Mouse (Mus musculus): Measurements from ENCODE around the gene Lrp8. TPM values are rescaled to one million over a fixed set of nuclear protein-coding genes. Genes with fewer than 3 reads are reported as not detected.

Lrp8 gene
- polyA plus RNA-seq, 1 experiment from 2014 or later, result 0.56 TPM

- Histone ChIP-seq H3K9me3 (ENCODE audit: low read length) (no peaks in the 10 kb centered on the region), H3K4me1 (ENCODE audit: insufficient read depth, low read depth, low read length) (no peaks in the 10 kb centered on the region), H3K4me3 (ENCODE audit: low read depth, low read length) (no peak overlapping the region), H3K27me3 (replicated peaks; ENCODE audit: insufficient read depth, low read length) (no peaks in the 10 kb centered on the region), H3K36me3 (ENCODE audit: insufficient read depth, low read length) (no peaks in the 10 kb centered on the region), H3K9ac (replicated peaks; ENCODE audit: low read depth) (no peak overlapping the region), H3K27ac (ENCODE audit: low read length) (no peak overlapping the region), H3K4me2 (replicated peaks; ENCODE audit: low read depth, low read length) (peak overlapping the region; percentile 27; the same call in 1 of the 2 replicates)
- peak; percentile 41 for DNase-seq (ENCODE audit: low spot score)
- 20% methylated on average over 10 of the region's 10 CpGs for WGBS
- TF ChIP-seq EP300 (IDR thresholded peaks at IDR 0.05) (no peak), CTCF (IDR thresholded peaks at IDR 0.05) (no peak)
- peak; percentile 48 for ATAC-seq
Measured at GRCm38 (mm10) chr4:107783541-107783940, 18.5 kb upstream of the Lrp8 start.

GRCm38 (mm10) chr4:107788841-107789240 is 13.2 kb upstream of the Lrp8 start:
- DNase-seq (ENCODE audit: low spot score) (no peak), ATAC-seq (no peak)
- H3K4me2 ChIP-seq (replicated peaks; ENCODE audit: low read depth, low read length), result no peak overlapping the region
- WGBS, result 87% methylated on average over 6 of the region's 6 CpGs
- TF ChIP-seq EP300 (IDR thresholded peaks at IDR 0.05), result no peak
- TF ChIP-seq CTCF (IDR thresholded peaks at IDR 0.05), result no peak
- no peak overlapping the region for H3K4me3 ChIP-seq (ENCODE audit: low read depth, low read length)
- no peak overlapping the region for H3K9ac ChIP-seq (replicated peaks; ENCODE audit: low read depth)
- H3K4me1 ChIP-seq (ENCODE audit: insufficient read depth, low read depth, low read length), result no peaks in the 10 kb centered on the region
- no peak overlapping the region for H3K27ac ChIP-seq (ENCODE audit: low read length)
- H3K9me3 ChIP-seq (ENCODE audit: low read length), result no peaks in the 10 kb centered on the region
- H3K36me3 ChIP-seq (ENCODE audit: insufficient read depth, low read length), result no peaks in the 10 kb centered on the region
- no peaks in the 10 kb centered on the region for H3K27me3 ChIP-seq (replicated peaks; ENCODE audit: insufficient read depth, low read length)

- Histone ChIP-seq H3K4me1 (ENCODE audit: insufficient read depth, low read depth, low read length) (peaks cover 9% of the 10 kb centered on the region), H3K27ac (ENCODE audit: low read length) (no peak overlapping the region), H3K9ac (replicated peaks; ENCODE audit: low read depth) (no peak overlapping the region), H3K36me3 (ENCODE audit: insufficient read depth, low read length) (no peaks in the 10 kb centered on the region), H3K4me3 (ENCODE audit: low read depth, low read length) (no peak overlapping the region), H3K27me3 (replicated peaks; ENCODE audit: insufficient read depth, low read length) (peaks cover 21% of the 10 kb centered on the region; the same call in 1 of the 2 replicates), H3K4me2 (replicated peaks; ENCODE audit: low read depth, low read length) (no peak overlapping the region), H3K9me3 (ENCODE audit: low read length) (no peaks in the 10 kb centered on the region)
- WGBS, result 78% methylated on average over 6 of the region's 6 CpGs
- ATAC-seq (no peak), DNase-seq (ENCODE audit: low spot score) (no peak)
- TF ChIP-seq EP300 (IDR thresholded peaks at IDR 0.05), result no peak
- TF ChIP-seq CTCF (IDR thresholded peaks at IDR 0.05), result no peak
Measured at GRCm38 (mm10) chr4:107800801-107801200, 1.3 kb upstream of the Lrp8 start.

- WGBS, result 6% methylated on average over 29 of the region's 41 CpGs
- H3K27me3 ChIP-seq (replicated peaks; ENCODE audit: insufficient read depth, low read length), result peaks cover 21% of the 10 kb centered on the region; the same call in 1 of the 2 replicates
Measured at GRCm38 (mm10) chr4:107801366-107802184, 486 bp upstream of the Lrp8 start.

GRCm38 (mm10) chr4:107802450-107803331 is 630 bp downstream of the Lrp8 start:
- Histone ChIP-seq H3K27me3 (replicated peaks; ENCODE audit: insufficient read depth, low read length) (peaks cover 21% of the 10 kb centered on the region; the same call in 1 of the 2 replicates), H3K9me3 (ENCODE audit: low read length) (no peaks in the 10 kb centered on the region), H3K4me3 (ENCODE audit: low read depth, low read length) (peak overlapping the region; percentile 60), H3K27ac (ENCODE audit: low read length) (no peak overlapping the region), H3K4me1 (ENCODE audit: insufficient read depth, low read depth, low read length) (peaks cover 9% of the 10 kb centered on the region), H3K4me2 (replicated peaks; ENCODE audit: low read depth, low read length) (peak overlapping the region; percentile 99), H3K36me3 (ENCODE audit: insufficient read depth, low read length) (no peaks in the 10 kb centered on the region), H3K9ac (replicated peaks; ENCODE audit: low read depth) (no peak overlapping the region)
- no peak for TF ChIP-seq EP300 (IDR thresholded peaks at IDR 0.05)
- TF ChIP-seq CTCF (IDR thresholded peaks at IDR 0.05), result no peak
- 2% methylated on average over 57 of the region's 65 CpGs for WGBS
- ATAC-seq (no peak), DNase-seq (ENCODE audit: low spot score) (peak; percentile 35)

More at GRCm38 (mm10) chr4:107801366-107802184, 486 bp upstream of the Lrp8 start:
- peak overlapping the region; percentile 60 for H3K4me3 ChIP-seq (ENCODE audit: low read depth, low read length)
- ATAC-seq (peak; percentile 73), DNase-seq (ENCODE audit: low spot score) (peak; percentile 79)
- H3K27ac ChIP-seq (ENCODE audit: low read length), result no peak overlapping the region
- H3K4me1 ChIP-seq (ENCODE audit: insufficient read depth, low read depth, low read length), result peaks cover 9% of the 10 kb centered on the region
- H3K4me2 ChIP-seq (replicated peaks; ENCODE audit: low read depth, low read length), result peak overlapping the region; percentile 99
- TF ChIP-seq EP300 (IDR thresholded peaks at IDR 0.05) (no peak), CTCF (IDR thresholded peaks at IDR 0.05) (peak; percentile 40)
- H3K9me3 ChIP-seq (ENCODE audit: low read length), result no peaks in the 10 kb centered on the region
- H3K9ac ChIP-seq (replicated peaks; ENCODE audit: low read depth), result no peak overlapping the region
- no peaks in the 10 kb centered on the region for H3K36me3 ChIP-seq (ENCODE audit: insufficient read depth, low read length)
